Mouse (Mus musculus) v-Abl transformed pro-B cells (cell line): ENCODE measurements at regions not wholly inside any gene's neighbourhood (a gene's known extent, or its start where the extent isn't known, plus 50 kb on each side); places are given as distances from the start of the nearest gene placed in this dataset.
"Not testable (repeated sequence)": the region's sequence is repeated elsewhere in the genome, so short reads cannot be mapped to it uniquely, and the experiment has no call there.

ENCODE experiments used
- in situ Hi-C, 2 experiments: fragments of 400-800 bp; cut with MboI; formaldehyde crosslinking; loops; one replicate each; pipeline ENCODE4 v1.15.1; 2025; ENCODE audit not compliant: unreplicated experiment in 2 of 2

DNA sequence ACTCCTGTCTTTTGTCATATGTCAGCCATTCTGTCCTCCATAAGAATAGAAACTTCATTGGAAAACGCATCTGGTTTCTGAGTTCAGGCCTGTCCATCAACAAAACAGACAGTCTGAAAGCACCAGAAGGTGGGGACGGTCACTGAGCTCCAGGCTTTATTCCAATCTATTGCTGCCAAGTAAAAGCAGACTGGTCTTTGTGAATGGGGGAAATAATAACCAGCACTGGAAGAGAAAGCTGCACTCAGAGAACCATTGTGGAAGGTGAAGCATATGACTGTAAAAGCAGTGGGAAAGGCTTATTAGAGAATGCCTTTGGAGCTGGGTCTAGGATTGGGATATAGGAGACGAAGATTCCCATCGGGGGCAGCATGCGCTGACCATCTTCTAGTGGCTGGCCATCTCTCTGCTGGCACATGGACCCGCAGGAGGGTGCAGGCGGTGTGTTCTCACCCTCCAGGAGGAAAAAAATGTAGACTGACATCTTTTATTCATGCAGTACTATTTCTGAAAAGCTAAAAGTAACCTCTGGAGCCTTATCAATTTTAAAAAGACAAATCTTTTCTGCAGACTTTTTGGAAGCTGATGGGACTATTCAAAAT is 1638.0 kb downstream of the Car8 start:
- in situ Hi-C loops = no loop called here

DNA sequence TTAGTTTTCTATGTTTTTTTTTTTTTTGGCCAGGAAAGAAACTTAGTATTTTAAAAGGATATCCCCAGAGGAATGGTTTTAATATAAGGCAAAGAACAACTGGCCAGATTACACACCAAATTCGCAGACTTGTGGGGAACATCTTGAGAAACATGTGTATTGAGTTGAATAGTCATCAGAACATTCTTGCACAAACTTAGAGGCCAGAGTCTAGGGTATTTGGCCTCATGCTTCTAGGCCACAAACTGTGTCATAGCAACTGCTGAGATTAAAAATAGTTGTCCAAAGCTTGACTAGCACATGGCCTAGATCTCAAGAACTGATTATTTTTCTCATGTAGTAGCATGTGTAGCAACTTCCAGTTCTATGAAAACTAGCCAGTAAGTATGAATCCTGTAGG is 1642.5 kb downstream of the Car8 start:
- in situ Hi-C loops = no loop called here

DNA sequence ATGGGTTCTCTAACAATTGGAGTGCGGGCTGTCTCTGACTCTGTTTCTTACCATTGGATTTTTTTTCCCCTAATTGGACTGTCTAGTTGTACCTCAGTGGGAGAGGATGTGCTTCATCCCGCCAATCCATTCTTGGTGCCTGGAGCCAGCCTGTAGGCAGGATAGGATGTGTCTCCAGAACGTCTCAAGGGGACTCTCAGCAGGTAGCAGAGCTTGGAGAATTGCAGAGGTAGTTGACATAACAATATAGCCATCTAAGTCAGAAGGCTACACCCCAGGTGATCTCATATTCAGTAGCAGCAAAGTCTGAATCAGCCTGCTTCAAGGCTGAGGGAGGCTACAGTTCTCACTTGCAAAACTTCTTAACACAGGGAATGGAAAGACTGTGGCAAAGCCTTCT is 1646.0 kb downstream of the Car8 start:
- in situ Hi-C loops = not testable (repeated sequence)

DNA sequence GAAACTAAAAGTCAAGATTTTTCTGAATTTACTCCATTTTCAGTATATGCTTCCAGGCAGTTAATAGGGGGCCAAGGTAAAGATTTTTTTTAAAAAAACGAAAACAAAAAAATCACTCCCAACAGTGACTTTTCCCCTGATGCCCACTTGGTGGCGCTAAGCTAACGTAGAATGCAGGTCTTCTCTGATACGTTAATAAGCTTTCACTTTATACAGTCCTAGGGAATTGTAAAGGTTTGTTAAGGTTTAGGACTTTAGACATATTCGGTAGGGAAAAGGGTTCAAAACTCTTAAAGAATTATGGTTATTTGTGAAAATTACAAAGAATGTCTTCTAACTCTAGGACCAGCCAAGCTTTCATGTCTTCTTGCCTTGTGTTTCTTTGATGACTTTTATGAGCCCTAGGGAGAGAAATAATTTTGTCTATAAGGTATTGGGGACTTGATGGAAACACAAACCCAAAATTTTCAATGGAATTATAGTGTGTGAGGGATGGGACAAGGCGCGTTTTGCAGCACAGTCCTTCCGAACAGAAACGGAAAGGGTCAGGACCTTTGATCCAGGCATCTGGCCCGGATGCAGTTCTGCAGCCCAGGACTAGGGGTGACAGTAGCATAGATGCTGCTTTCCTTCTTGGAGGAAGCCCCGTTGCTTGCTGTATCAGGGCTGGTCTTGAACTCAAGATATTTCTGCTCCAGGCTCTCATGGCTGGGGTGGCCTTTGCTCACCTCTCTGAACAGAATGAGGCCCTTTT is 1677.1 kb downstream of the Car8 start:
- in situ Hi-C loops = loop anchor here in 1 of 2 experiments (5.0 to 25.0 kb wide), 3 partner anchors 1301 to 1801 kb away; no protein-coding TSS in a partner anchor

DNA sequence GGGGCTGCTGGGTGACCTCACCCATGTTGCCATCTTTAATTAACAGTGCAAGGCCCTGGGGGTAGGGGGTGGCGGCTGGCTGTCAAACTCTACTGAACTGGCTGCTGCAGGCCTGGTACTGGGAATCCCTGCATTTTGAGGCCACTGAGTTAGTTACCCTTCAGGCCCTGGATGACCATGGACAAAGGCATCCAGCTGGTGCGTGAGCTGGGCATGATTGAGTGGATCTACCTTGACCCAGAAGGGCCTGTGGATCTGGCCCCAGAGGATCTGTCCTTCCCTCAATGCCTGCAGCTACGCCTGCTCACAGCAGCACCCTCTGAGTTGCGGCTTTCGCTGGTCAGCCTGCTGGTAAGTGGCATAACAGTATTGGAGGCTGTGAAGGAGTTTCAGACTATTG is 1699.2 kb downstream of the Car8 start:
- in situ Hi-C loops = no loop called here

DNA sequence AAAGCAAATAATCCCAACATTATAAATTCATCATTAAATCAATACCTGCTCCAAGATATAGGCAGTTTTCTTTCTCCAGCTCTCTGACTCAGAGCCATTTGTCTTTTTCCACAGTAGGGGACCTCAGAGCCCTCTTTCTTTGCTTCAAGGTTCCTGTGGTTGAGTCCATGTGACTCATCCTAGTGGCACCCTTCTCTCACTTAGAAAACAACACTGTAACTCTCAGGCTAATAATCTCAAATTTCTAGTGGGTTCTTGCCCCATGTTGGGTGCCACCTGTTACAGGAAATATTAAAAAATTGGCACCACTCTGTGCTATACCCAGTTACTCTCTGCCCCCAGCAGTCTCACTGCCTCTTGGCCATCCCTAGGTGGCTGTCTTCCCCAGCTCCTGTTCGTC is 1706.4 kb downstream of the Car8 start:
- in situ Hi-C loops = no loop called here

DNA sequence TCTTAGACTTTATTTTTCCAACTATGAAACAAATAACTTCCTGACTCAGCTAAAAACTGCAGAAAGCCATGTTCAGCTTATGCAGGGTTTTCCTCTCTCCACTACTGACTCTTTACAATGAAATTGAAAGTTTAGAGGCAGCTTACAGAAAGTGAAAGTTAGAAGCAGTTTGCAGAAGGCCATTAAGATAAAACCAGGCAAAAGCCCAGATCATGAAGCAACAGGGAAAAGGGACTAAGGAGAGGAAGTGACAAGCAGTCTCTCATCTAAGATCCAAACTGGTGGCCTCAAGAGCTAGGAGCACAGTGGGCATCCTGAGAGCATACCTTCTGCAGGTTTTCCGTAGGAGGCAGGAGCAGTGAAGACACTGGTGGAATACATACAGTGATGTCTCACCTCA is 1721.2 kb downstream of the Car8 start:
- in situ Hi-C loops = loop anchor here in 1 of 2 experiments (10.0 kb wide), 1 partner anchor 1743 kb away; no protein-coding TSS in a partner anchor

DNA sequence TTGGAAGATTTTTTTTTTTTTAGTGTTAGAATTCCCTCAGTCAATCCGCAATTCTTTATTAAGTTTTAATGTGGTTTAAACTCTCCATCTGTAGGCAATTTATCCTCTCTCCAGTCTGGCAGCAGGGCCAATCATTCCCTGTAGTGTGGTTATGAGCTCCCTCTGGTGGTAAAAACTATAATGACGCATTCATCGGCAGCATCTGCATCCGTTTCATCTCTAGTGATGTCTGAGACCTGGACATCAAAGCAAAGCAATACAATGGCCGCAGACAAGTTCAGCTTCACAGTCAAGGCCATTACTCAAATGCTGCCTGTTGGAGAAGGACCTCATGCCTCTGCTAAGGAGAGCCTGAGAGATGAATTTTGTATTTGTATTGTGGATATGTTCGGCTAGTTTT is 1721.7 kb upstream of the Impad1 start:
- in situ Hi-C loops = loop anchor here (5.0 to 10.0 kb wide), 4 partner anchors 88 to 1852 kb away; no protein-coding TSS in a partner anchor

DNA sequence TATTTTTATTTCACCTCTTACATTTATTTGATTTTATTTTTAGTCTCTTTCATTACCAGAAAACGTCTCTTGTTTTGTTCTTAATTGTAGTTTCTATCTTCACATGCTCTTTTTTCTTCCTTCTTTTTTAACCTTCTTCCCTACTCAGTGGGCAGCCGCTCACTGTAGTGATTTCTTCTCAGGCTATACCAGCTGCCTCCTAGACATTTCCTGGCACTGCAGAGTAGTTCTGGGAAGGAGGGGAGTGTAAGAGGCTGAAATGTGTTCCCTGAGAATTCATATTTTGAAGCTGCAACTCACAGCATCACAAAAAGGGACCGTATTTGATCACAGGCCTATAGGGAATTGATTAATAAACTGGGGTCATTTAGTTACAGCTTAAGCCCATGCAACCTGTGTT is 1720.5 kb upstream of the Impad1 start:
- in situ Hi-C loops = loop anchor here (5.0 to 10.0 kb wide), 4 partner anchors 86 to 1854 kb away; no protein-coding TSS in a partner anchor

DNA sequence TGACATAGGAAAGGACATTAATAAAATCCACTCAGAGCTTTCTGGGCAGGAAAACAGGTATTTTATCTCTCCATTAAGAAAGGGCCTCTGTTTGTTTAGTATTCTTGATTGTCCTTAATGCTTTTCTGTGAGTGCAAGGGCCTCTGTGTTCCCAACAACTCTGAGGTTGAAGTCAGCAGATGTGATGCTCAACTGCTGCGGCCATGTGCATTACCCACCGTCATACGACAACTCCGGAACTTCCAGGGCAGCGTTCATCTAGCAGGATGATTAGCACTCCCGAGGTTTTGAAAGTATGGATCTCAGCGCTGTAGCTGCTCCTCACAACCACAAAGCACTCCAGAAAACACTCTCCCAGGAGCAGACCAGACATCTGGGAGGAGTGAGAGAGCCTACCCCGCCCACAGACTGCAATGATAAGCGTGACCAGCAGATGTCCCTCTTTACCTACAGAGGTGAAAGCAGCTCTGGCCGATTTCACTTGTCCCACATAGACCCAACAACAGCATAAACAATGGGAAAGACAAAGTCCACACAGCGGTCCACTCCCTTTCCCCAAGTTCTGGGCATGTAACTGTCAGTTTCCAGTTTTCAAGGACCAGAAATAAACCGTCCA is 1719.7 kb upstream of the Impad1 start:
- in situ Hi-C loops = loop anchor here (5.0 to 10.0 kb wide), 4 partner anchors 86 to 1854 kb away; no protein-coding TSS in a partner anchor

DNA sequence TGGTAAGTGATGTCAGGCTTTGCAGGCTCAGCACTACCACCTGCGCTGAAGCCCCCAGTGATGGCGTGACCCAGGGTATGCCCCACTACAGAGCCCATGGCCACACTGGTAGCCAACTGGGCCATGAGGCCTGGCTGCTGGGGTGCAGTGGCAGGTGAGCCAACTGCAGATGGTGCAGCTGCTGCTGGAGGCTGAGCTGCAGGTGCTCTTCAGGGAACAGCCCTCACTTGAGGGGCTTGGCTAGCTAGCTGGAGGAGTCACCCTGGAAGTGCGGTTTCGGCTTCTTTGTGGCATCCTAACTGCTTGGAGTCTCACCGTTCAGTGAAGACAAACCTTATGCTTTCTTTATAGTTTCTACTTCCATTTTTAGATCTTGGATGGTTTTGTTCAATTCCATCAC is 1714.9 kb upstream of the Impad1 start:
- in situ Hi-C loops = no loop called here
